Mouse (Mus musculus) cerebellum, adult 2 months (tissue): ENCODE data around the gene Gatad1.

Source experiments
- CTCF ChIP-seq: fragments of 200-500 bp; IDR thresholded peaks from 2 replicates; pipeline ENCODE4 v1.5.1; 2011; ENCODE audit warnings: low read depth, mild to moderate bottlenecking, control low read depth, low read length, moderate library complexity, borderline replicate concordance; ENCODE audit not compliant: insufficient read depth
- POLR2A ChIP-seq: fragments of 200-500 bp; IDR thresholded peaks from 2 replicates; pipeline ENCODE4 v1.6.1; 2011; ENCODE audit warnings: low read length, control low read depth, borderline replicate concordance; ENCODE audit not compliant: insufficient read depth

DNA sequence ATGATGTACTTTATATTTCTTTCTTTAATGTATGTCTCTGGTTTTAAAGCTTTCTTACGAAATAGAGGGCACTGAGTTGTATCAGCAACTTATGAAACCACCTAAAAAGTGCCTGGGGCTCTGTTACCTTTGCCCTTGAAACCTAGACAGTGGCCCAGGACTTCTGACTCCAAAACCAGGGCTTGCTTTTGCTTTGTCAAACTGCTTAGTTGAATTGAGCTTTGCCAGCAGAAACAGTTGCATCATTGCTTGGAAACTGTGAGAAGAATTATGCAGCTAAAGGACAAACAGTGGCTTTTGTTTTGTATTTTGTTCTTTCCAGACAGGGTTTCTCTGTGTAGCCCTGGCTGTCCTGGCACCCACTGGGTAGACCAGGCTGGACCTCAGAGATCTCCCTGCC lies 56.7 kb downstream of the Gatad1 start:
- TF ChIP-seq CTCF: no peak
- TF ChIP-seq POLR2A: no peak
